Mouse (Mus musculus): ENCODE data around the gene Dffb. TPM values are rescaled to one million over a fixed set of nuclear protein-coding genes. Genes with fewer than 3 reads are reported as not detected.
"Not testable (repeated sequence)": the region's sequence is repeated elsewhere in the genome, so short reads cannot be mapped to it uniquely, and the experiment has no call there.

Gene Dffb
- total RNA-seq, 2 experiments from 2014 or later: 12.0 to 14.6 TPM

DNA sequence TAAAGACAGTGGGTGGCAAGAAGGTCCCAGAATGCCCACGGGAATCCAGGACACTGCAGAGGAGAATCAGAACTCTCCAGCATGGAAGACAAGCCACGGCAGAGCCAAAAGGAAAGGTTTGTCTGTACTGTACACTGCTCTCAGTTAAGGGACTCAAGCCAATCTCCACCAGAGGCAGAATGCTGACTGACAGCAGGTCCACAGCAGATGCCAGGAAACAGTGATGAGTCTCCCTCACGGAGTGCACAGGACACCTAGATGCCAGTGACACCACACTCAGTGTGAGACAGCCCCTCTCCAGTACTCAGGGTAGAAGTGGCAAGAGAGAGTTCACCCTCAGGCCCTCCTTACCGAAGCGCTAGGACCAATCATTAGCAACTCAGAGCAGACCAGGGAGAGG lies 8.3 kb downstream of the Dffb start:
- DNase-seq (ENCODE audit: low spot score in 2 of 2): no peak

DNA sequence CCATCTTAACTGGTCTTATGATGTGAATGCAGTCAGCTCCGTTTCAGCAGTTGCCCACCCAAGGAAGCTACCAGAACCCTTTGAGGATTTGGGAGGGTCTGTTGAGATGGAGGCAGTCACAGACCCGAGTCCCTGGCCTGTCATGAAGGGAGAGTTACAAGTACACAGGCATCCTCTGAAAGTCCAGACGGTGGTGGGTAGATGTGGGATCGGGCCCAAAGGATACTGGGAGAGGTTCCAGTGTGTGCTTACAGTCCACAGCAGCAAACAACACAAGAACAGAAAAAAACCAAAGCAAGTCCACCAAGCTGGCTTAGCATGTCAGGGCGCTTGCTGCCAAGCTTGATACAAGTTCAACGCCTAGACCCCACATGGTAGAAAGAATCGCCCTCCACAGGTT lies 12.3 kb downstream of the Dffb start:
- DNase-seq (ENCODE audit: low spot score in 2 of 2): peak in 1 of 2 experiments; percentile 28

DNA sequence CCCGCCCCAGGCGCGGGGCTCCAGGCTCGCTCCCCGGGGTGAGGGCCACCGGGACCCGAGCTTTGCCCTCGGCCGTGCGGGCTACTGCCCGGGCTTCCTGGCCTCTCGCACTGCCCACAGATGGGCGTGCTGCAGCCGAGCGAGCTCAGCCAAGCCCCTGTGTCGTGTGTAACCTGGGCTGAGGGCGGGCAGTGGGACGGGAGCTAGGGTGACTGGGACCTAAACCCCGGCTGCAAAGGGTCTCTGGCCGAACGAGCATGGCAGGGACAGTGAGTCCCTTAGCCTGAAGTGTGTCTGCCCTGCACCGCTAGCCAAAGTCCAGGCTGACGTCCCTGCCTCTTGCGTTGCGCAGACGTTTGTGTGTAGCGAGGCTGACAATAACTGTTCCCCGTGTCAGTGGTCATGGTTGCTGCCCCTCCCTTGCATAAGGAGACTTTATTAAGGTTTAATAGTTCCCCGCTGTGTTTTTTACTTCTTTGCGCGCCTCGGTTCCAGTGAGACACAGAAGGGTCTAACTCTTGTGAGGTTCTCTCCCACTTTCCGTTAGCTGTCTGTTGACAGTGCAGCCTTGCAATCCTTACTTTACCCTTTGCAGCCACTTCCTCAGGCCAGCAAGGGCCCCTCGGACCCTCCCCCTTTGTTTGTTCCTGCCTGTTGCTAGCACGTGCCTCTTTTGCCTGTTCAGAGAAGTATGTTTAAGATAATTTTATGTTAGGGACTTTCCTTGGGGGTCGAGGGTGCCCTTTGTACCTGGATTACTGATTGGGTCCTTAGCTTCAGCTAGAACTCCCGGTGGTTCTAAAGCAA lies 17.3 kb downstream of the Dffb start:
- no peak for DNase-seq (ENCODE audit: low spot score in 2 of 2)

DNA sequence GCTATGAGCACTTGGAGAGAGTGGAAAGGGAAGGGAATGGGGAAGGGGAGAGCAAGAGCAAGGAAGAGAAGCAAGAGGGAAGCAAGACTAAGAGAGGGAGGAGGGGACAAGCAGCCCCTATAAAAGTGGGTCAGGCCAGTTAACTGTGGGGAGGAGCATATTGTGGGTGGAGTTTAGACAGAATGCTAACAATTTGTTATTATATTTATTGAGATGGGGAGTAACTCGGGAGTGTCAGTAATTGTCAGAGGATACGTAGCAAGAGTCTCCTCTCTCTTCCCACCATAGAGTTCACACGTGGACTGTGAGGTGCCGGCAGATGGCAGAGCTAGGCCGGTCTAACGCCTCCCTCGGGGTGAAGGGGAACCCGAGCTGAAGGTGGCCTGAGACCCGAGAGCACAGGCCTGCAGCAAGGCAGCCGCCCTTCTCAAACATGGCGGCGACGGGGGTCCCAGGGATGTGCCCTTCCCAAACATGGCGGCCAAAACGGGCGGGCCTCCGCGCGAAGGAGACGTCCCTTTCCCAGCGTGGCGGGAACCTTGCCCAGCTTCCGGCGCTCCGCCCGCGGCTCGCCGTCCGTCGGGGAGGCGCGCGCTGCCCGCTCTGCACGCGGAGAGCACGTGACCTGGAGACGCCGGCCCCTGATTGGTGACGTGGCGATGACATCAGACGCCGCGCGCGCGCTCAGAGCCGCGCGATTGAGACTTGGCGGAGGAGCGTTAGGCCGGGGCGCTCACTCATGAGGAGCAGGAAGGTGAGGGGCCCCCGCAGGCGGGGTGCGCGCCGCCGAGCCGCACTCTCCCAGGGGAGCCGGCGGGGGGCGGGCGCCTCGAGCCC lies 18.1 kb downstream of the Dffb start, which contains the start of gene A430005L14Rik:
TSS of gene A430005L14Rik (plus strand) at position 669 of the 837 bp plus-strand sequence.
- DNase-seq (ENCODE audit: low spot score in 2 of 2): peak; percentile 97 to 99

DNA sequence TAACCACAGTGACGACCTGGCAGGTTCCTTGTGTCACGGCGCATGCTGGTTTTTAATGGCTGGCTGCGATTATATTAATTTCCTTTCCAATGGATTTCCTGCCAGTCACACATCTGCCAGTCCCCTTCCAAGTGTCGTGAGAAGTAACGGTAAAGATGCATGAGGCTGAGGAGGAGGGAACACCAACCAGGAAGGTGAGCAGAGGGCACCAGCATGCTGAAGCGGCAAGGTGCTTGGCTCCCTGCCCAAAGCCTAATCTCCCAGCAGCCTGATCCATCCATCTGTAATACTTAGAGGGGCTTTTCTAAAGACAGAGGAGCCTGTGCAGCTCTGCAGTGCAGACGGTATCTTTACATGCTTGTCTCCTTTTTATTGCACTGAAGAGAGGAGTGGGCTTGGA lies 19.3 kb downstream of the Dffb start:
- no peak for DNase-seq (ENCODE audit: low spot score in 2 of 2)

DNA sequence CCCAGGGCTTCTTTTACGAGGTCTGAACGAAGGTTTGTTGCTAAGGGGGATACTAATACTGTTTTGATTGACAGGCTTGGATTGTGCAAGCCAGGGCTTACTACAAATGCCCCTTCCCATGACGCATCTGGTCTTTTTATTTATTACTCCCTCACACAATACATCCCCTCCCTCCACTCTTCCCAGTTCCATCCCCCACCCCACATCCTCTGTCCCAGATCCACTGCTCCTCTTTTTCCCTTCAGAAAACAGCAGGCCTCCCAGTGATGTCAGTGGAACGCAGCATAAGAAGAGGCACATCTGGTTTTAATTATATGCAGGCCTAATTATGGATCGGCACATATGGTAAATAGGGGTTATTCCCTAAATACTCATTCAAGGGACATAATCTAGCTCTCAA lies 23.2 kb downstream of the Dffb start:
- DNase-seq (ENCODE audit: low spot score in 2 of 2): no peak

DNA sequence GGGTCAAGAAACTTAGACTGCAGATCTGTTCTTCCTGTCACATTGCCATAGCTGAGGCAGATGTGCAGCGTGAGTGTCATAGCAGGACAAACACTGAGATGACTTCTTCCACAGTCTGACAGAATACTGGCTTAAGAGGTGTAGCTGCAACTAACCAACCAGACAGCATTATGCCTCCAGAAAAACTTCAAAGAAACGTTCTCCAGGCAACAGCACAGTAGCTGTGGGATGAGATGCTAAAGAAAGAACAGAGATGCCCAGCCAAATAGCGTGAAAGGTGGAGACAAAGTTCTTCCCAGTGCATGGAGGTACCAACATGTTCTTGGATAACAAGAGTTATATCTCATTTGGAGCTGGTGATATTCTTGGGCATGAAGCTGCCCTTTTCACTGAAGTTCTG lies 23.8 kb downstream of the Dffb start:
- no peak for DNase-seq (ENCODE audit: low spot score in 2 of 2)

DNA sequence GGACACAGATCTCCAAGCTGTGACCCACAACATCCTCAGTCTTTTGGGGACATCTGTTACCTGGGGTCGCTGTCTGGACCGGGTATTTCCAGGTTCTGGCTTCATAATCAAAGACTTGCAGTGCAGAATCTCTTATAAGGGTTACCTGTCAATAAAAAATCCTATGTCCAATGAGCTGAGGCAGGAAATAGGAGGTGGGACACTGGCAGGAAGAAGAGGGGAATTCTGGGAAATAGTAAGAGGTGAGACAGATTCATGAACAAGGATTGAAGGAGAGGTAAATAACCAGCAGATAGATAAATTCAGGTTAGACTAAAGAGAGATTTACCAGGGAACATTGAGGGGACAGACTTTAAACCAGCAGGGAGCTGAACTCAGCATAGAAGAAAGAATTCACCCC lies 24.6 kb downstream of the Dffb start:
- DNase-seq (ENCODE audit: low spot score in 2 of 2): no peak

DNA sequence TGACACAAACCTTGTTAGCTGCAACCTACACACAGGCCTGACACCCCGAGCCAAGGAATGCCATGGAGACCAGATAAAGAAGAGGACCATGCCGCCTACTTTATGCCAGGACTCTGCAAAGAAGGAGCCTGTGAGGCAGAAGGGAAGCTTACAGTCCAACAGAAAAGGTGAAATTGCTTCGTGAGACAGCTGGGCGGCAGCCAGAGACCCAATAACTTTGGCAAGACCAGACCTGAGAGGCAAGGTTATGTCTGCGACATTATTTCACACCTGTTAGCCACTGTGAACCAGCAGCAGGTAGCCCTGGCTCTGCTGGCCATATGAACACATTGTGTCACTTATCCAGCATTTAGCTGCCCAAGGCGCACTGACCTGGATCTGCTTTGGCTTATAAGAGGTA lies 29.2 kb downstream of the Dffb start:
- DNase-seq (ENCODE audit: low spot score in 2 of 2): no peak

DNA sequence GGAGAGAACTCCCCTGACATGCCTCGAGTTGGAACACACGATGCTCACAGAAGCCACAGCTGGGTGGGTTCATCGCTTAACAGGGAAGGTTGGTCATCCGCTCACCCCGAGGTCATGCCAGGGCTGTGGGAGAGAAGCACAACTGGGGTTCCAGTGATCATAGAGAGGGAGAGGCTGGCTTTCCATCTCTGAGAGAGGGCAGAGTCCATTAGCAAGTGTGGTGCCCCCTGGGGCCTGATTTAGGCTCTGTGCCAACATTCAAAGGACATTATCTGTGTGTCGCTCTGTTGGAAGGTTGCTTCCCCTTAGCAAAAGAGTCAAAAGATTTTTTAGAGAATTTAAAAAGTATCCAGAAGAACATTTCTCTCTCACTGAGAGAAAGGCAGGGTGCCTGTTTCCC lies 30.7 kb downstream of the Dffb start:
- no peak for DNase-seq (ENCODE audit: low spot score in 2 of 2)

DNA sequence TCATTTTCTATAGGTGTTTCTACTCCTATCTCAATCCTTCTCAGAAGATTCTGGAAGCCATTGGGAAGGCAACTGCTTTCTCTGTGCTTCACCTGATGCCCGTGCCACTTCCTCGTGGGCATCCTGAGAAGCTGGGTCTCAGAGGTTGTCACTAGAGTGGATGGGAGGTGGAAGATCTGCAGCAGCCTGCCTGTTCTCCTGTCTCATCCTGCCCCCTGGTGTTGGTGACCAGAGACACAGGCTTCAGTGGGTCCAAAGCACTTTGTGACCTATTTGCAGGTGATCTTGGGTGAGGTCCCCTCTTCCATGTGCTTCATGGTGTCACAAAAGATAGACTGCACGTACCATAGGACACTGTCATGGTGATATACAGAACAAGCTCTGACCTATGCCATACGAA lies 31.7 kb downstream of the Dffb start:
- DNase-seq (ENCODE audit: low spot score in 2 of 2): peak; percentile 62 to 72

DNA sequence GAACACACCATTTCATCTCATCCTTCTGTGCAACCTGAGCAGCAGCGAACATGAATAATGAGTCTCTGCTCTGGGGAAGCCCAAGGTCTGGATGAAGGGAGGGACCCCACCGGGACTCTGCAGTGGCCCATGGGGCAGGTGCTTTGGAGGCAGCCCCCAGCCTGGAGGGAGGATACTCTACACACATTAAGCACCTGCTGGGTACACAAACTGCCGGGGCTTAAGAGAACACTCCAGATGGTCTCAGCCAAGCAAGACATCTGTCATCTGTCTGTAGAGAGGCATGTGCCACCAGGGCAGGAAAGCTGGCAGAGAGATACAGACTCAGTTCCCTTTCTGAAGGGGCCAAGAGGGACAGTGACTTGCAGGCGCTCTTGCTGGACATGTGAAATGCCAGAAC lies 45.0 kb downstream of the Dffb start:
- peak; percentile 34 to 41 for DNase-seq (ENCODE audit: low spot score in 2 of 2)

DNA sequence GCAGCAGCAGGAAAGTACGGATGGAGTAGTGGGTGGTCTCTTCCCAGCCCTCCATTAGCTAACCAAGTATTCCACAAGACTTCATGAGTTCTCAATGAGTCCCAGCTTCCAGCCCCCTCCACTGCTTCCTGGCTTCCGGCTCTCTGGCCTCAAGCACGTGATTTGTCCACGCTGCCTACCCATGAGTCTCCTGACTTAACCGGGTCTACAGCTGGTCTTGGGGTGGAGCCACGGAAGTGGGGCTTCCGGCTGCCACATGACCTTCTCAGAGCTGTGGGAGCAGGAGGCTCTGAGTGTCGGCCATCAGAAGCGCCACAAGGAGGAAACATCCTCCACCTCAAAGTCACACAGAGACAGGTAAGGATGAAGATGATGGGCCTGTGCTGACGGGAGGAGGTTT lies 45.5 kb downstream of the Dffb start:
- no peak for DNase-seq (ENCODE audit: low spot score in 2 of 2)

DNA sequence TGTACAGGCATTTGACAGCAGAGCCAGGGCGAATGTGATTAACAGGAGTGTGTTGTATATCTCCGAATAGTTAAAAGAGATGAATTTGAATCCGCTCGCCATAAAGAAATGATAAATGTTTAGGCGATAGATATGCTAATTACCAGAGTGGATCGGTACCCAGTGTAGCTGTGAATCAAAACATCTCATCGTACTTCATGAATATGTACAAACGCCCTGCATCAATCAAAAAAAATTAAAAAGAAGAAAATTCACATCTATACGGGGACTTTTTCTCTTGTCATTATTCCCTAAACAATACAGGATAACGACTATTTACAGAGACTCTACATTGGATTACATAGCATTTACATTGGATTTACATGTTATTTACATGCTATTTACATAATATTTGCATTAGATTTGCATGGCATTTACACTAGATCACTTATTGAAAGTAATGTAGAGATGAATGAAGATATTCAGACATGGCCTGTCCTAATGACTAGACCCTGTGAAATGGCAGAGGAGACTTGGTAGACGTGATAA lies 46.1 kb downstream of the Dffb start:
- no peak for DNase-seq (ENCODE audit: low spot score in 2 of 2)

DNA sequence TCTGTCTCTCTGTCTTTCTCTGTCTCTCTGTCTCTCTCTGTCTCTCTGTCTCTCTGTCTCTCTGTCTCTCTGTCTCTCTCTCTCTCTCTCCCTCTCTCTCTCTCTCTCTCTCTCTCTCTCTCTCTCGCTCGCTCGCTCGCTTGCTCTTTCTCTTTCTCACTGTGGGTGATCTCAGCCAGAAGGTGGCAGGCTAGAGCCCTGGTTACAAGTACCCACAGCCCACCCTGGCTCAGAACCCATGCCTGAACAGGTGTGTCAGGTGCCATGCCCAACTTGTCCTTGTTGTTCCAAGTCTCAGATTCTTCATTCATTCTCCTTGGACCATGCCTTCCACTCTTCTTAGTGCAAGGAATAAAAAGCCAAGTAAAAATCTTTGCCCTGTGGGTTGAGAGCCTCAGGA lies 52.8 kb downstream of the Dffb start:
- DNase-seq (ENCODE audit: low spot score in 2 of 2): not testable (repeated sequence)

DNA sequence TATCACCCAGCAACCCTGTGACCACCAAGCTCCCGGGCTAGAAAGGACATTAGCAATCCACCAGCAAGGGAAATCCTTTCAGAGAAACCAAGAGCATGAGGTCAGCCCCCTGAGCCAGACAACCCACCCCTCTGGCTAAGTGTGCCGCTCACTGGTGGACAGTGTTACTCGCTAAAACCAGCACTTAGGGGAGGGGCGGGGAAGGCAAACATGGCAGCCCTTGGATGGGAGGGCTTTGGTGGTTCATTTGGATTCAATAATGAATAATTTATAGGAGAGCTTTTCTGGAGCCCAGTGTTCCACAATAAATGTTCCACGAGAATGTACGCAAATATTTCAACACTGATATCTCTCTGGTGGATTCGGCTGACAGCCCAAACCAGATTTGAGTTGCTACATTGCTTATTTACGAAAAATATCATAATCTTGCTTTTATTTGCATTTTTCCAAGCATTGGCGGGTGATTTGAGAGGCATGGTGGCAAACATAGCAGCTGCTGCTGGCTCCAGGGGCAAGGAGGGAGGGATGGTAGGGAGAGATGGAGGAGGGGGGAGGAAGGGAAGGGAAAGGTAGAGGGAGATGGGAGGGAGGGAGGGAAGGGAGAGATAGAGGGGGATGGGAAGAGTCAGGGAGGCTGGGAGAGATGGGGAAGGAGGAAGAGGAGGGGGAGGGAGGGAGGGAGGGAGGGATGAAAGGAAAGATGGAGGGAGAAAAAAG lies 54.3 kb downstream of the Dffb start:
- DNase-seq (ENCODE audit: low spot score in 2 of 2): no peak

DNA sequence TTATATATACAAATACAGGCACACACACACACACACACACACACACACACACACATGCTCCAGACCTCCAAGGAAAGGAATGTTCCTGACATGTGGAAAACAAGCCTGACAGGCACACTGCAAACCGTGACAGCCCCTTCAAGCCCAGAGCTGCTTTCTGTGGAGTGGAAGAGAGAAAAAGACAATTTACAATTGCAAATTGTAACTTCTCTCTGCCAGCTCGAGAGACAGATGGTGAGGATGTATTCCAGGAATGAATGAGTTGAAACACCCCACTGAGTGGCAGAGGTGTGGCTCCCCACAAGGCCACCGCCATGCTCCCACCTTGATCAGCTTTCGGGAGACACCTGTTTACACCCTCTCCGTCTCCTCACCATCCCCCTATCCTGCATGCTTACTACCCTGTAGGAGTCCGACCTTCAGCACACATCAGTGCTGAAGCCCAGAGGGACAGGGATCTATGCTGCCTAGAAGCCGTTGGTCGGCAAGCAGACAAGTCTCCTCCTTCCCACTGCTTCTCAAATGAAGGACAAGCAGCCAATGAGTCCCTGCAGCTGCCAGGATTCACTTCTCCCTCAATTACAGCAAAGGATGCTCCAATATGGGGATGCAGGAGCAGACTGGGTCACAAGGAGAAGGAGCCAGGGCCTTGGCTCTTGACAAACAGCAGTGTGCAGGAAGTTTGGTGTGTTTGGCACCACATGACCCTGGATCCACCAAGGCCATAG lies 57.0 kb downstream of the Dffb start:
- no peak for DNase-seq (ENCODE audit: low spot score in 2 of 2)

Measured in layer of hippocampus, postnatal 10 days (tissue).